ENCODE assay signal across 24 mouse cellular contexts in the genomic region with DNA sequence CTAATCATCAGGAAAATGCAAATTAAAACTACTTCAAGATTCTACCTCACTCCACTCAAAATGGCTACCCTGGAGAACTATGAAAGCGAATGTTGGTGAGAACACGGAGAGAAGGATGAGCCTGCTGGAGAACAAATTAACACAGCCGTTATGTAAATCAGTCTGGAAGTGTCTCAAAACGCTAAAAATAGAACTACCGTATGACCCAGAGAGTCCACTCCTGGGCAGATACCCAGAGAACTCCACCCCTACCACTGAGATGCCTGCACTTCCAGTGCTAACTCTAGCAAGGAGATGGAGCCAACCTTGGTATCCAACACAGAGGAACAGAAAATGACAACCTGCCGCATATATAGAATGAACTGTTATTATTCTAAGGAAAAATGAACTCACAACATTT.
A peak's percentile ranks its signal among the peaks of the same experiment; 100 is the strongest.
DNase-seq lines count a peak whose midpoint lies in the region; ATAC-seq lines count a peak whose summit lies in the region.
"Had no signal": no experiment of that assay in that cellular context is flagged by ENCODE, and none has a peak within 500 bp of the region (broad histone marks: within the 10 kb centered on the region; RNA-seq: fewer than 3 reads in every experiment).

No protein-coding gene starts in this region.

- peak; percentile 66 to 79 for DNase-seq in cerebellum, postnatal 14 days
- DNase-seq in cerebellum, postnatal 4 days (ENCODE audit: low spot score in 2 of 2) = no peak
- DNase-seq in heart, adult 8-10 months (ENCODE audit: low spot score) = peak; percentile 53
- peak; percentile 34 for DNase-seq in brain, adult 2 months (ENCODE audit: low read depth, low spot score)
- DNase-seq in heart, postnatal 10 days = peak; percentile 62 to 63
- DNase-seq in frontal cortex, postnatal 14 days (ENCODE audit: low spot score in 2 of 2) = no peak
- DNase-seq: adrenal gland, postnatal 36 days; liver; lung, postnatal 4 days; right cerebral cortex, postnatal 14 days had no signal

- no peaks in the 10 kb centered on the region for H3K4me1 ChIP-seq in heart, embryonic 11.5 days (ENCODE audit: control insufficient read depth, insufficient read depth, low read length)
- H3K4me1 ChIP-seq: intestine, embryonic 15.5 days; limb, embryonic 10.5 days; liver, embryonic 15.5 days; midbrain, embryonic 15.5 days; neural tube, embryonic 12.5 days had no signal

- H3K9ac ChIP-seq in heart, embryonic 11.5 days (ENCODE audit: low read depth, low read length) = no peak overlapping the region
- H3K9ac ChIP-seq: embryonic facial prominence, embryonic 15.5 days; intestine, embryonic 15.5 days; liver, embryonic 15.5 days; lung, embryonic 15.5 days; midbrain, embryonic 15.5 days; neural tube, embryonic 12.5 days had no signal

- H3K4me3 ChIP-seq in heart, embryonic 11.5 days (ENCODE audit: low read depth, low read length) = no peak overlapping the region
- H3K4me3 ChIP-seq: embryonic facial prominence, embryonic 15.5 days; intestine, embryonic 15.5 days; layer of hippocampus, adult 2 months; limb, embryonic 10.5 days; liver, embryonic 15.5 days; lung, embryonic 15.5 days; midbrain, embryonic 15.5 days; neural tube, embryonic 12.5 days had no signal

- no peak overlapping the region for H3K4me2 ChIP-seq in heart, embryonic 11.5 days
- H3K4me2 ChIP-seq: embryonic facial prominence, embryonic 15.5 days; intestine, embryonic 15.5 days; liver, embryonic 15.5 days; lung, embryonic 15.5 days; midbrain, embryonic 15.5 days; neural tube, embryonic 12.5 days had no signal

- no peaks in the 10 kb centered on the region for H3K27me3 ChIP-seq in heart, embryonic 11.5 days (ENCODE audit: control insufficient read depth, insufficient read depth, low read length)
- H3K27me3 ChIP-seq: embryonic facial prominence, embryonic 15.5 days; intestine, embryonic 15.5 days; liver, embryonic 15.5 days; lung, embryonic 15.5 days; midbrain, embryonic 15.5 days; neural tube, embryonic 12.5 days had no signal

- ATAC-seq in heart, embryonic 11.5 days (replicated peaks; ENCODE audit: insufficient number of reproducible peaks, low FRiP score, low TSS enrichment) = no peak
- ATAC-seq: forebrain, embryonic 14.5 days; hindbrain, embryonic 16.5 days; intestine, embryonic 15.5 days; midbrain, embryonic 15.5 days; Patski had no signal

- intact Hi-C loops in heart, postnatal 10 days (cut with DNase I) = no loop called here

- H3K27ac ChIP-seq in heart, embryonic 11.5 days (ENCODE audit: low read depth, low read length) = no peak overlapping the region
- H3K27ac ChIP-seq: embryonic facial prominence, embryonic 15.5 days; intestine, embryonic 15.5 days; kidney, postnatal 0 days; layer of hippocampus, adult 2 months; limb, embryonic 10.5 days; liver, embryonic 15.5 days; lung, embryonic 15.5 days; midbrain, embryonic 15.5 days; neural tube, embryonic 12.5 days had no signal

- no peaks in the 10 kb centered on the region for H3K36me3 ChIP-seq in heart, embryonic 11.5 days (ENCODE audit: control insufficient read depth, insufficient read depth, low read length)
- H3K36me3 ChIP-seq: embryonic facial prominence, embryonic 15.5 days; G1E; intestine, embryonic 15.5 days; limb, embryonic 10.5 days; liver, embryonic 15.5 days; lung, embryonic 15.5 days; midbrain, embryonic 15.5 days; neural tube, embryonic 12.5 days had no signal

- 67% methylated on average over 6 of the region's 6 CpGs for WGBS in heart, embryonic 11.5 days (ENCODE audit: insufficient replicate concordance)

- no peaks in the 10 kb centered on the region for H3K9me3 ChIP-seq in heart, embryonic 11.5 days (replicated peaks; ENCODE audit: control insufficient read depth, low read length)
- H3K9me3 ChIP-seq: embryonic facial prominence, embryonic 15.5 days; G1E; intestine, embryonic 15.5 days; limb, embryonic 10.5 days; liver, embryonic 15.5 days; lung, embryonic 15.5 days; midbrain, embryonic 15.5 days; neural tube, embryonic 12.5 days had no signal

Comparison
In these comparisons a context has a peak if more than half of its experiments do, and no peak if none do; other contexts are left out.
1. DNase-seq: peak in cerebellum, postnatal 14 days (2 of 2), heart, adult 8-10 months (single experiment), brain, adult 2 months (single experiment) and heart, postnatal 10 days (2 of 2); none in cerebellum, postnatal 4 days (0 of 2) and frontal cortex, postnatal 14 days (0 of 2).